Mouse (Mus musculus): ENCODE data around the gene Mrpl57. TPM values are rescaled to one million over a fixed set of nuclear protein-coding genes. Genes with fewer than 3 reads are reported as not detected.

Mrpl57 gene
- polyA plus RNA-seq, 1 experiment from 2014 or later = 264 TPM

GRCm38 (mm10) chr14:57866676-57867276, 40.7 kb downstream of the Mrpl57 start:
- peaks cover 2% of the 10 kb centered on the region; the same call in 1 of the 2 replicates for H3K4me1 ChIP-seq (replicated peaks; ENCODE audit: control insufficient read depth, insufficient read depth, low read length)
- no peak overlapping the region for H3K9ac ChIP-seq (ENCODE audit: low read depth, low read length)
- no peaks in the 10 kb centered on the region for H3K9me3 ChIP-seq (ENCODE audit: control insufficient read depth, low read length)
- H3K4me3 ChIP-seq (ENCODE audit: low read depth, low read length) = no peak overlapping the region
- no peak overlapping the region for H3K4me2 ChIP-seq
- no peak for DNase-seq (ENCODE audit: low spot score)
- H3K27ac ChIP-seq (ENCODE audit: low read depth, low read length) = no peak overlapping the region
- H3K36me3 ChIP-seq (ENCODE audit: control insufficient read depth, insufficient read depth, low read length) = peaks cover 9% of the 10 kb centered on the region
- H3K27me3 ChIP-seq (replicated peaks; ENCODE audit: control insufficient read depth, insufficient read depth, low read length) = no peaks in the 10 kb centered on the region
- no peak for ATAC-seq (replicated peaks; ENCODE audit: low FRiP score)
- WGBS = 89% methylated on average over 3 of the region's 3 CpGs

GRCm38 (mm10) chr14:57877921-57878320, 51.9 kb downstream of the Mrpl57 start:
- H3K9ac ChIP-seq (ENCODE audit: low read depth, low read length) = no peak overlapping the region
- H3K4me3 ChIP-seq (ENCODE audit: low read depth, low read length) = no peak overlapping the region
- peaks cover 7% of the 10 kb centered on the region; the same call in 1 of the 2 replicates for H3K4me1 ChIP-seq (replicated peaks; ENCODE audit: control insufficient read depth, insufficient read depth, low read length)
- H3K27me3 ChIP-seq (replicated peaks; ENCODE audit: control insufficient read depth, insufficient read depth, low read length) = no peaks in the 10 kb centered on the region
- no peaks in the 10 kb centered on the region for H3K36me3 ChIP-seq (ENCODE audit: control insufficient read depth, insufficient read depth, low read length)
- H3K9me3 ChIP-seq (ENCODE audit: control insufficient read depth, low read length) = no peaks in the 10 kb centered on the region
- ATAC-seq (replicated peaks; ENCODE audit: low FRiP score) = no peak
- no peak for DNase-seq (ENCODE audit: low spot score)
- H3K27ac ChIP-seq (ENCODE audit: low read depth, low read length) = no peak overlapping the region
- WGBS = 89% methylated on average over 9 of the region's 9 CpGs
- no peak overlapping the region for H3K4me2 ChIP-seq

Small RNAs within 50 kb of the gene (microRNA-seq; reads per million reads assigned to microRNA genes)
- gene Mir3077 (ENCODE audit: borderline number of aligned reads) = not detected

Other genes starting within 250 kb of the Mrpl57 start
- 40.0 and 44.4 TPM in 2 replicates for gene Xpo4, start 160.8 kb upstream of the Mrpl57 start, polyA plus RNA-seq (2014; fragmentation: Nextera tagmentation; extraction: Ambion mirVana)
- gene Gm49361, start 80.1 kb upstream of the Mrpl57 start, polyA plus RNA-seq (2014; fragmentation: Nextera tagmentation; extraction: Ambion mirVana) = not detected in 2 replicates
- gene Lats2, start 67.8 kb upstream of the Mrpl57 start, polyA plus RNA-seq (2014; fragmentation: Nextera tagmentation; extraction: Ambion mirVana) = 8.7 and 9.7 TPM in 2 replicates
- 27.6 and 33.7 TPM in 2 replicates for gene Sap18, start 28.1 kb upstream of the Mrpl57 start, polyA plus RNA-seq (2014; fragmentation: Nextera tagmentation; extraction: Ambion mirVana)
- gene Ska3, start within 50 bp of the Mrpl57 start, polyA plus RNA-seq (2014; fragmentation: Nextera tagmentation; extraction: Ambion mirVana) = 42.7 and 43.7 TPM in 2 replicates
- gene Zdhhc20, start 64.0 kb downstream of the Mrpl57 start, polyA plus RNA-seq (2014; fragmentation: Nextera tagmentation; extraction: Ambion mirVana) = 31.1 and 32.2 TPM in 2 replicates
- gene Micu2, start 173.0 kb downstream of the Mrpl57 start, polyA plus RNA-seq (2014; fragmentation: Nextera tagmentation; extraction: Ambion mirVana) = 55.1 and 64.2 TPM in 2 replicates
- gene Fgf9, start 244.3 kb downstream of the Mrpl57 start, polyA plus RNA-seq (2014; fragmentation: Nextera tagmentation; extraction: Ambion mirVana) = 2.3 and 2.9 TPM in 2 replicates